Mouse (Mus musculus) frontal cortex, adult (tissue): ENCODE data around the gene Spry1.

ENCODE experiments used
- ATAC-seq: cut with Nextera tagmentation; 2 replicates; pipeline ENCODE4 v1.9.2; 2017; ENCODE audit warnings: mild to moderate bottlenecking, moderate library complexity, mixed read lengths; ENCODE audit not compliant: low TSS enrichment

Gene Spry1

GRCm38 (mm10) chr3:37641796-37642680, 2.3 kb downstream of the Spry1 start:
- ATAC-seq = no peak

- ATAC-seq = no peak
Observed at GRCm38 (mm10) chr3:37642681-37643214, 3.0 kb downstream of the Spry1 start.

GRCm38 (mm10) chr3:37643411-37643810, 3.7 kb downstream of the Spry1 start:
- ATAC-seq = no peak

GRCm38 (mm10) chr3:37643903-37644302, 4.2 kb downstream of the Spry1 start:
- no peak for ATAC-seq

GRCm38 (mm10) chr3:37645061-37645460, 5.3 kb downstream of the Spry1 start:
- ATAC-seq = no peak

GRCm38 (mm10) chr3:37646221-37646620, 6.5 kb downstream of the Spry1 start:
- ATAC-seq = no peak

- no peak for ATAC-seq
Observed at GRCm38 (mm10) chr3:37647225-37647624, 7.5 kb downstream of the Spry1 start.

GRCm38 (mm10) chr3:37648244-37648643, 8.5 kb downstream of the Spry1 start:
- ATAC-seq = no peak

GRCm38 (mm10) chr3:37649281-37649680, 9.5 kb downstream of the Spry1 start:
- ATAC-seq = no peak

- ATAC-seq = no peak
Observed at GRCm38 (mm10) chr3:37652537-37652936, 12.8 kb downstream of the Spry1 start.

GRCm38 (mm10) chr3:37653935-37654729, 14.4 kb downstream of the Spry1 start:
- peak; percentile 76 for ATAC-seq

- ATAC-seq = no peak
Observed at GRCm38 (mm10) chr3:37654787-37655186, 15.0 kb downstream of the Spry1 start.

GRCm38 (mm10) chr3:37655933-37656633, 16.3 kb downstream of the Spry1 start:
- ATAC-seq = peak; percentile 28; the same call in 1 of the 2 replicates

- no peak for ATAC-seq
Observed at GRCm38 (mm10) chr3:37657009-37657408, 17.3 kb downstream of the Spry1 start.

GRCm38 (mm10) chr3:37658155-37658554, 18.4 kb downstream of the Spry1 start:
- no peak for ATAC-seq

GRCm38 (mm10) chr3:37659621-37660020, 19.9 kb downstream of the Spry1 start:
- no peak for ATAC-seq

GRCm38 (mm10) chr3:37666291-37667118, 26.8 kb downstream of the Spry1 start:
- no peak for ATAC-seq

GRCm38 (mm10) chr3:37667119-37667467, 27.3 kb downstream of the Spry1 start:
- no peak for ATAC-seq

- no peak for ATAC-seq
Observed at GRCm38 (mm10) chr3:37667736-37668135, 28.0 kb downstream of the Spry1 start.

- no peak for ATAC-seq
Observed at GRCm38 (mm10) chr3:37668652-37669051, 28.9 kb downstream of the Spry1 start.

- ATAC-seq = no peak
Observed at GRCm38 (mm10) chr3:37669100-37669499, 29.4 kb downstream of the Spry1 start.
